Mouse (Mus musculus): ENCODE measurements around the gene Phf21b.
"Not testable (repeated sequence)": the region's sequence is repeated elsewhere in the genome, so short reads cannot be mapped to it uniquely, and the experiment has no call there.

DNA sequence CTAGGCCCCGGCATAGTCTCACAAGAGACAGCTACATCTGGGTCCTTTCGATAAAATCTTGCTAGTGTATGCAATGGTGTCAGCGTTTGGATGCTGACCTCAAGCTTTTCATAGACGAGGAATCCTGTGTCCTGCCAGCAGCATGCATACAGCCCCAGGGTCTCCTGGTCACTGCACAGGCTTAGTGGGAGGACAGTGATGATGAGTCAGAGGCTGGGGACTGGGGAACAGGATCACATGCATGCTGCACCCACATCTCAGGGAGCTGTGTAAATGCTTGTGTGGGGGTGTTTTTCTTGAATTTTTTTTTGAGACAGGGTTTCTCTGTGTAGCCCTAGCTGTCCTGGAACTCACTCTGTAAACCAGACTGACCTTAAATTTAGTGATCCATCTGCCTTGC is 87.3 kb downstream of the Phf21b start:
- not testable (repeated sequence) for TF ChIP-seq CTCF, EP300 (IDR thresholded peaks at IDR 0.05)
